Mouse (Mus musculus) erythroblast, embryonic 14.5 days (primary cell): ENCODE measurements around the gene Vtn.

Experiments
- GATA1 ChIP-seq: IDR thresholded peaks from 2 replicates; pipeline ENCODE4 v1.6.1; 2012; ENCODE audit warnings: low read length, inconsistent platforms, mixed read lengths
- TAL1 ChIP-seq: IDR thresholded peaks from 3 replicates; pipeline ENCODE4 v1.6.1; 2012; ENCODE audit warnings: low read length, inconsistent platforms, mixed read lengths

DNA sequence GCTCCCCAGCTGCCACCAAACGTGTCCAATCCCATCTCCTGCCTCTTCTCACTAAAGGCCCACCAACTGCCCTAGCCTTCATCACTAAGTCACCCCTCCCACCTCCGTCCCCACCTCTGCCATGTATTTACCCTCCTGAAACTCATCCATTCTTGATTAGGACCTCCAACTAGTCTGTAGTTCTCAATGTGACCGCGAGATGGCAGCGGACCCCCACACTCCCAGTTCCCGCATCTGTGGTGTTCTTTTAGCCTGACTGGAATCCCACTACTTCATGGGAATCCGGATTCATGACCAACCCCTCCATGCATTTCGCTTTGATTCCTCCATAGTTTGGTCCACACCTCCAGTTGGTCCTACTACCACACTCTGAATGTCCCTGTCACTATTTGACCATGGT is 10.7 kb upstream of the Vtn start:
- TF ChIP-seq GATA1 (no peak), TAL1 (no peak)
